Mouse (Mus musculus): ENCODE measurements at regions not wholly inside any gene's neighbourhood (a gene's known extent, or its start where the extent isn't known, plus 50 kb on each side); places are given as distances from the start of the nearest gene placed in this dataset.

GRCm38 (mm10) chr6:143482868-143483267 lies 315.8 kb downstream of the Etnk1 start:
- no peak overlapping the region for H3K4me2 ChIP-seq (ENCODE audit: low read depth, low read length)
- peaks cover 7% of the 10 kb centered on the region; the same call in 1 of the 2 replicates for H3K4me1 ChIP-seq (replicated peaks; ENCODE audit: control insufficient read depth, insufficient read depth, low read length)
- H3K4me3 ChIP-seq (ENCODE audit: low read length), result no peak overlapping the region
- H3K9me3 ChIP-seq (ENCODE audit: control insufficient read depth, low read length), result no peaks in the 10 kb centered on the region
- H3K36me3 ChIP-seq (ENCODE audit: control insufficient read depth, insufficient read depth, low read length), result no peaks in the 10 kb centered on the region
- ATAC-seq (ENCODE audit: low read depth), result no peak
- no peak overlapping the region for H3K27ac ChIP-seq (ENCODE audit: low read length)
- 81% methylated on average over 6 of the region's 6 CpGs for WGBS
- H3K9ac ChIP-seq (ENCODE audit: low read length), result no peak overlapping the region
- H3K27me3 ChIP-seq (ENCODE audit: control insufficient read depth, insufficient read depth, low read depth, low read length), result no peaks in the 10 kb centered on the region

- no peak overlapping the region for H3K4me3 ChIP-seq (ENCODE audit: low read length)
- 92% methylated on average over 6 of the region's 6 CpGs for WGBS
- no peaks in the 10 kb centered on the region for H3K27me3 ChIP-seq (ENCODE audit: control insufficient read depth, insufficient read depth, low read depth, low read length)
- ATAC-seq (ENCODE audit: low read depth), result no peak
- no peaks in the 10 kb centered on the region for H3K4me1 ChIP-seq (replicated peaks; ENCODE audit: control insufficient read depth, insufficient read depth, low read length)
- no peaks in the 10 kb centered on the region for H3K9me3 ChIP-seq (ENCODE audit: control insufficient read depth, low read length)
- no peaks in the 10 kb centered on the region for H3K36me3 ChIP-seq (ENCODE audit: control insufficient read depth, insufficient read depth, low read length)
- H3K4me2 ChIP-seq (ENCODE audit: low read depth, low read length), result no peak overlapping the region
- H3K27ac ChIP-seq (ENCODE audit: low read length), result no peak overlapping the region
- no peak overlapping the region for H3K9ac ChIP-seq (ENCODE audit: low read length)
These were observed 317.9 kb downstream of the Etnk1 start for GRCm38 (mm10) chr6:143484941-143485340.

GRCm38 (mm10) chr6:143487003-143487402 lies 320.0 kb downstream of the Etnk1 start:
- 45% methylated on average over 10 of the region's 10 CpGs for WGBS
- Histone ChIP-seq H3K9me3 (ENCODE audit: control insufficient read depth, low read length) (no peaks in the 10 kb centered on the region), H3K4me1 (replicated peaks; ENCODE audit: control insufficient read depth, insufficient read depth, low read length) (no peaks in the 10 kb centered on the region), H3K4me2 (ENCODE audit: low read depth, low read length) (no peak overlapping the region), H3K27me3 (ENCODE audit: control insufficient read depth, insufficient read depth, low read depth, low read length) (no peaks in the 10 kb centered on the region), H3K27ac (ENCODE audit: low read length) (no peak overlapping the region), H3K36me3 (ENCODE audit: control insufficient read depth, insufficient read depth, low read length) (no peaks in the 10 kb centered on the region), H3K9ac (ENCODE audit: low read length) (no peak overlapping the region), H3K4me3 (ENCODE audit: low read length) (no peak overlapping the region)
- ATAC-seq (ENCODE audit: low read depth), result peak; percentile 80

- Histone ChIP-seq H3K4me3 (ENCODE audit: low read length) (no peak overlapping the region), H3K27ac (ENCODE audit: low read length) (no peak overlapping the region), H3K9ac (ENCODE audit: low read length) (no peak overlapping the region), H3K36me3 (ENCODE audit: control insufficient read depth, insufficient read depth, low read length) (no peaks in the 10 kb centered on the region), H3K4me2 (ENCODE audit: low read depth, low read length) (no peak overlapping the region), H3K9me3 (ENCODE audit: control insufficient read depth, low read length) (no peaks in the 10 kb centered on the region), H3K27me3 (ENCODE audit: control insufficient read depth, insufficient read depth, low read depth, low read length) (no peaks in the 10 kb centered on the region), H3K4me1 (replicated peaks; ENCODE audit: control insufficient read depth, insufficient read depth, low read length) (peaks cover 7% of the 10 kb centered on the region; the same call in 1 of the 2 replicates)
- no peak for ATAC-seq (ENCODE audit: low read depth)
- WGBS, result 88% methylated on average over 6 of the region's 6 CpGs
These were observed 323.0 kb downstream of the Etnk1 start for GRCm38 (mm10) chr6:143490019-143490418.

DNA sequence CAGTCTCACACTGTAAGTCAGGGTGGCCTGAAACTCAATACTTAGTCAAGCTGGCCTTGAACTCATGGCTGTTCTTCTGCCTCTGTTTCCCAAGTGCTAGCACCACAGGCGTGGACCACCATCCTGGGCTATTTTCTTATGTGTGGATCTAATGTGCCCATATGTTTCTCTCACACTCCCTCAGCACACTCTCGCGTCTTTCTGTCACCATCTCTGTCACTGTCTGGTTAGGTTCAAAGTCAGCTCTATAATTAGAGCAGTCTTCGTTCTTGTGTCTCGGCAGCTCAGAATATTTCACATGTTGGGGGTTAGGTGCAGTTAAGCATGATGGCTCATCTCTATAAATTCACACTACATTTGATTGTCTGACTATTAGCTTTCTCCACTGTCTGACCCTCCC lies 324.4 kb downstream of the Etnk1 start:
- Histone ChIP-seq H3K9ac (ENCODE audit: low read length) (no peak overlapping the region), H3K36me3 (ENCODE audit: control insufficient read depth, insufficient read depth, low read length) (no peaks in the 10 kb centered on the region), H3K27ac (ENCODE audit: low read length) (no peak overlapping the region), H3K4me3 (ENCODE audit: low read length) (no peak overlapping the region), H3K4me1 (replicated peaks; ENCODE audit: control insufficient read depth, insufficient read depth, low read length) (peaks cover 7% of the 10 kb centered on the region; the same call in 1 of the 2 replicates), H3K27me3 (ENCODE audit: control insufficient read depth, insufficient read depth, low read depth, low read length) (no peaks in the 10 kb centered on the region), H3K4me2 (ENCODE audit: low read depth, low read length) (no peak overlapping the region), H3K9me3 (ENCODE audit: control insufficient read depth, low read length) (no peaks in the 10 kb centered on the region)
- no peak for ATAC-seq (ENCODE audit: low read depth)
- 87% methylated on average over 5 of the region's 5 CpGs for WGBS

DNA sequence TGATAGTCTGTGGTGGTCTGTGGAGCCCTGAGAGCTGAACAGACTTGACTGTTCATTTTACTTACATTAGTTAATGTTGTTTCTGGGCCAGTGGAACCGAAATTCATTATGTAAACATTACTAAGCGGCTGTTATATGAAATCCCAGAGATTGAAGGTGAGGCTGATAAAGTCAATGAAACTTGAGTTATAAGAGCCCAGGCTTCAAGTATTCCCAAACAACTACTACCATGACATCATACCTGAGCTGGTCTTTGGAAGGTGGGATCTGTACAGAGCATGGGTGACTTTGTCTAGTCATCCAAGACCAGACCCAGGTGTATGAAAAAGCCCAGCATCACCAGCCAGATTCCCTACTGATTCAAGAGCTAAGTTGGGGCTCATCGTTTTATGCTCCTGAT lies 326.5 kb downstream of the Etnk1 start:
- H3K9me3 ChIP-seq (ENCODE audit: control insufficient read depth, low read length), result no peaks in the 10 kb centered on the region
- H3K4me1 ChIP-seq (replicated peaks; ENCODE audit: control insufficient read depth, insufficient read depth, low read length), result peaks cover 7% of the 10 kb centered on the region; the same call in 1 of the 2 replicates
- no peaks in the 10 kb centered on the region for H3K36me3 ChIP-seq (ENCODE audit: control insufficient read depth, insufficient read depth, low read length)
- H3K9ac ChIP-seq (ENCODE audit: low read length), result no peak overlapping the region
- H3K27me3 ChIP-seq (ENCODE audit: control insufficient read depth, insufficient read depth, low read depth, low read length), result no peaks in the 10 kb centered on the region
- H3K27ac ChIP-seq (ENCODE audit: low read length), result no peak overlapping the region
- H3K4me2 ChIP-seq (ENCODE audit: low read depth, low read length), result no peak overlapping the region
- H3K4me3 ChIP-seq (ENCODE audit: low read length), result no peak overlapping the region
- no peak for ATAC-seq (ENCODE audit: low read depth)
- 49% methylated on average over 3 of the region's 3 CpGs for WGBS

DNA sequence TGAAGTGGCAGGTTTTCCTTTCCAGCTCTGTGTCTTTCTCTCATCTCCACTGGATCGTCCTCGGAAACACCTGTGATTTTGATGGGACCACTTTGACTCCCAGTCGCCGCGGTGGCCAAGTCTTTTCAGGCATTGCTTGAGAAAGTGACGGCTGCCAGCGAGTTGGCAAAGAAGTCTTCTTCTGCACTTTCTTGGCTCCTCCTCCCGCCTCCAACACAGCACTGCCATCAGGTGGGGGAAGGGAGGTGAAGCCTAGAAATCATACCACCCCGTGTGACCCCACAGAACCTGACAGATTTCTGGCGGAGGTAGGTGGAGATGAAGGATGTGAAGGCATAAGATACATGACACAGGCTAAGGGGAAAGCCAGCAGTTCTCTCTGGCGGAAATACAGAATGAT lies 327.3 kb downstream of the Etnk1 start:
- 67% methylated on average over 11 of the region's 11 CpGs for WGBS
- Histone ChIP-seq H3K9ac (ENCODE audit: low read length) (no peak overlapping the region), H3K27ac (ENCODE audit: low read length) (no peak overlapping the region), H3K36me3 (ENCODE audit: control insufficient read depth, insufficient read depth, low read length) (no peaks in the 10 kb centered on the region), H3K4me2 (ENCODE audit: low read depth, low read length) (no peak overlapping the region), H3K27me3 (ENCODE audit: control insufficient read depth, insufficient read depth, low read depth, low read length) (no peaks in the 10 kb centered on the region), H3K9me3 (ENCODE audit: control insufficient read depth, low read length) (no peaks in the 10 kb centered on the region), H3K4me3 (ENCODE audit: low read length) (no peak overlapping the region), H3K4me1 (replicated peaks; ENCODE audit: control insufficient read depth, insufficient read depth, low read length) (peaks cover 7% of the 10 kb centered on the region; the same call in 1 of the 2 replicates)
- ATAC-seq (ENCODE audit: low read depth), result 0 out of 2 replicates have a peak, but pooled peaks have one; percentile 28

- peak; percentile 41; the same call in 1 of the 2 replicates for ATAC-seq (ENCODE audit: low read depth)
- WGBS, result 36% methylated on average over 7 of the region's 7 CpGs
- H3K4me3 ChIP-seq (ENCODE audit: low read length), result no peak overlapping the region
- H3K9me3 ChIP-seq (ENCODE audit: control insufficient read depth, low read length), result no peaks in the 10 kb centered on the region
- H3K9ac ChIP-seq (ENCODE audit: low read length), result no peak overlapping the region
- peaks cover 7% of the 10 kb centered on the region; the same call in 1 of the 2 replicates for H3K4me1 ChIP-seq (replicated peaks; ENCODE audit: control insufficient read depth, insufficient read depth, low read length)
- H3K4me2 ChIP-seq (ENCODE audit: low read depth, low read length), result 0 out of 2 replicates have a peak overlapping the region, but pooled peaks have one; percentile 6
- no peaks in the 10 kb centered on the region for H3K27me3 ChIP-seq (ENCODE audit: control insufficient read depth, insufficient read depth, low read depth, low read length)
- H3K27ac ChIP-seq (ENCODE audit: low read length), result no peak overlapping the region
- H3K36me3 ChIP-seq (ENCODE audit: control insufficient read depth, insufficient read depth, low read length), result no peaks in the 10 kb centered on the region
These were observed 327.9 kb downstream of the Etnk1 start for GRCm38 (mm10) chr6:143494886-143495285.

- 65% methylated on average over 14 of the region's 14 CpGs for WGBS
- Histone ChIP-seq H3K4me2 (ENCODE audit: low read depth, low read length) (no peak overlapping the region), H3K36me3 (ENCODE audit: control insufficient read depth, insufficient read depth, low read length) (no peaks in the 10 kb centered on the region), H3K4me3 (ENCODE audit: low read length) (no peak overlapping the region), H3K9me3 (ENCODE audit: control insufficient read depth, low read length) (no peaks in the 10 kb centered on the region), H3K4me1 (replicated peaks; ENCODE audit: control insufficient read depth, insufficient read depth, low read length) (peaks cover 11% of the 10 kb centered on the region; the same call in 1 of the 2 replicates), H3K27me3 (ENCODE audit: control insufficient read depth, insufficient read depth, low read depth, low read length) (no peaks in the 10 kb centered on the region), H3K27ac (ENCODE audit: low read length) (no peak overlapping the region), H3K9ac (ENCODE audit: low read length) (no peak overlapping the region)
- no peak for ATAC-seq (ENCODE audit: low read depth)
These were observed 331.7 kb downstream of the Etnk1 start for GRCm38 (mm10) chr6:143498764-143499163.

Measured in lung, embryonic 16.5 days (tissue).